Mouse (Mus musculus): ENCODE measurements around the gene Zfp467. TPM values are rescaled to one million over a fixed set of nuclear protein-coding genes. Genes with fewer than 3 reads are reported as not detected.

The Zfp467 gene
- total and polyA plus RNA-seq, 2 experiments from 2014 or later, result 20.2 to 22.1 TPM

GRCm38 (mm10) chr6:48412662-48413061 is 33.0 kb downstream of the Zfp467 start:
- Histone ChIP-seq H3K36me3 (replicated peaks; ENCODE audit: control insufficient read depth, insufficient read depth, low read length) (peaks cover 99% of the 10 kb centered on the region), H3K27ac (ENCODE audit: low read depth) (no peak overlapping the region), H3K9ac (replicated peaks; ENCODE audit: low read depth, low read length) (no peak overlapping the region), H3K4me2 (ENCODE audit: low read depth, low read length) (no peak overlapping the region), H3K27me3 (ENCODE audit: control insufficient read depth, insufficient read depth, low read length) (no peaks in the 10 kb centered on the region), H3K4me1 (ENCODE audit: control insufficient read depth, insufficient read depth) (0 out of 2 replicates have a peak, but pooled peaks cover 11% of the 10 kb centered on the region), H3K9me3 (replicated peaks; ENCODE audit: control insufficient read depth, low read length) (no peaks in the 10 kb centered on the region), H3K4me3 (ENCODE audit: low read depth, low read length) (no peak overlapping the region)
- TF ChIP-seq EP300 (IDR thresholded peaks at IDR 0.05; ENCODE audit: low read depth), result no peak
- TF ChIP-seq CTCF (IDR thresholded peaks at IDR 0.05; ENCODE audit: low read depth), result no peak
- no peak for DNase-seq (ENCODE audit: low spot score)
- ATAC-seq (ENCODE audit: insufficient read depth, low read depth), result no peak
- 88% methylated on average over 3 of the region's 3 CpGs for WGBS

- Histone ChIP-seq H3K4me1 (ENCODE audit: control insufficient read depth, insufficient read depth) (0 out of 2 replicates have a peak, but pooled peaks cover 11% of the 10 kb centered on the region), H3K36me3 (replicated peaks; ENCODE audit: control insufficient read depth, insufficient read depth, low read length) (peaks cover 99% of the 10 kb centered on the region), H3K4me2 (ENCODE audit: low read depth, low read length) (no peak overlapping the region), H3K27me3 (ENCODE audit: control insufficient read depth, insufficient read depth, low read length) (no peaks in the 10 kb centered on the region), H3K9me3 (replicated peaks; ENCODE audit: control insufficient read depth, low read length) (no peaks in the 10 kb centered on the region), H3K9ac (replicated peaks; ENCODE audit: low read depth, low read length) (no peak overlapping the region), H3K27ac (ENCODE audit: low read depth) (peak overlapping the region; percentile 58), H3K4me3 (ENCODE audit: low read depth, low read length) (no peak overlapping the region)
- DNase-seq (ENCODE audit: low spot score) (no peak), ATAC-seq (ENCODE audit: insufficient read depth, low read depth) (no peak)
- TF ChIP-seq EP300 (IDR thresholded peaks at IDR 0.05; ENCODE audit: low read depth), result no peak
- no peak for TF ChIP-seq CTCF (IDR thresholded peaks at IDR 0.05; ENCODE audit: low read depth)
- 72% methylated on average over 4 of the region's 4 CpGs for whole genome bisulfite sequencing
Observed at GRCm38 (mm10) chr6:48412147-48412546, 33.5 kb downstream of the Zfp467 start.

GRCm38 (mm10) chr6:48411193-48412092 is 34.2 kb downstream of the Zfp467 start:
- Histone ChIP-seq H3K9ac (replicated peaks; ENCODE audit: low read depth, low read length) (no peak overlapping the region), H3K9me3 (replicated peaks; ENCODE audit: control insufficient read depth, low read length) (no peaks in the 10 kb centered on the region), H3K27me3 (ENCODE audit: control insufficient read depth, insufficient read depth, low read length) (no peaks in the 10 kb centered on the region), H3K4me3 (ENCODE audit: low read depth, low read length) (no peak overlapping the region), H3K27ac (ENCODE audit: low read depth) (peak overlapping the region; percentile 58), H3K4me1 (ENCODE audit: control insufficient read depth, insufficient read depth) (0 out of 2 replicates have a peak, but pooled peaks cover 11% of the 10 kb centered on the region), H3K4me2 (ENCODE audit: low read depth, low read length) (no peak overlapping the region), H3K36me3 (replicated peaks; ENCODE audit: control insufficient read depth, insufficient read depth, low read length) (peaks cover 99% of the 10 kb centered on the region)
- TF ChIP-seq CTCF (IDR thresholded peaks at IDR 0.05; ENCODE audit: low read depth) (no peak), EP300 (IDR thresholded peaks at IDR 0.05; ENCODE audit: low read depth) (no peak)
- ATAC-seq (ENCODE audit: insufficient read depth, low read depth) (peak; percentile 87), DNase-seq (ENCODE audit: low spot score) (peak; percentile 75)
- 58% methylated on average over 6 of the region's 6 CpGs for WGBS

- Histone ChIP-seq H3K4me1 (ENCODE audit: control insufficient read depth, insufficient read depth) (0 out of 2 replicates have a peak, but pooled peaks cover 11% of the 10 kb centered on the region), H3K36me3 (replicated peaks; ENCODE audit: control insufficient read depth, insufficient read depth, low read length) (peaks cover 99% of the 10 kb centered on the region), H3K9ac (replicated peaks; ENCODE audit: low read depth, low read length) (no peak overlapping the region), H3K9me3 (replicated peaks; ENCODE audit: control insufficient read depth, low read length) (no peaks in the 10 kb centered on the region), H3K4me2 (ENCODE audit: low read depth, low read length) (no peak overlapping the region), H3K4me3 (ENCODE audit: low read depth, low read length) (no peak overlapping the region), H3K27ac (ENCODE audit: low read depth) (peak overlapping the region; percentile 58; the same call in 1 of the 2 replicates), H3K27me3 (ENCODE audit: control insufficient read depth, insufficient read depth, low read length) (no peaks in the 10 kb centered on the region)
- ATAC-seq (ENCODE audit: insufficient read depth, low read depth), result no peak
- TF ChIP-seq EP300 (IDR thresholded peaks at IDR 0.05; ENCODE audit: low read depth) (no peak), CTCF (IDR thresholded peaks at IDR 0.05; ENCODE audit: low read depth) (no peak)
- 92% methylated on average over 3 of the region's 3 CpGs for WGBS
- DNase-seq (ENCODE audit: low spot score), result no peak
Observed at GRCm38 (mm10) chr6:48410551-48410950, 35.1 kb downstream of the Zfp467 start.

- 0 out of 2 replicates have a peak, but pooled peaks cover 11% of the 10 kb centered on the region for H3K4me1 ChIP-seq (ENCODE audit: control insufficient read depth, insufficient read depth)
- no peak overlapping the region for H3K4me3 ChIP-seq (ENCODE audit: low read depth, low read length)
- no peak for TF ChIP-seq EP300 (IDR thresholded peaks at IDR 0.05; ENCODE audit: low read depth)
- no peak for TF ChIP-seq CTCF (IDR thresholded peaks at IDR 0.05; ENCODE audit: low read depth)
- 92% methylated on average over 4 of the region's 4 CpGs for WGBS
- no peaks in the 10 kb centered on the region for H3K9me3 ChIP-seq (replicated peaks; ENCODE audit: control insufficient read depth, low read length)
- H3K27ac ChIP-seq (ENCODE audit: low read depth), result no peak overlapping the region
- DNase-seq (ENCODE audit: low spot score), result no peak
- no peaks in the 10 kb centered on the region for H3K27me3 ChIP-seq (ENCODE audit: control insufficient read depth, insufficient read depth, low read length)
- no peak overlapping the region for H3K9ac ChIP-seq (replicated peaks; ENCODE audit: low read depth, low read length)
- H3K36me3 ChIP-seq (replicated peaks; ENCODE audit: control insufficient read depth, insufficient read depth, low read length), result peaks cover 98% of the 10 kb centered on the region
- ATAC-seq (ENCODE audit: insufficient read depth, low read depth), result no peak
- no peak overlapping the region for H3K4me2 ChIP-seq (ENCODE audit: low read depth, low read length)
Observed at GRCm38 (mm10) chr6:48409726-48410343, 35.8 kb downstream of the Zfp467 start.

Data from heart, postnatal 0 days (tissue).